Mouse (Mus musculus) liver, adult 2 months (tissue): ENCODE results near the gene Nufip2. TPM values are rescaled to one million over a fixed set of nuclear protein-coding genes. Genes with fewer than 3 reads are reported as not detected.

Experiments used
- DNase-seq: peaks from one replicate; pipeline ENCODE4 v3.0.0-alpha.2; 2011; ENCODE audit warnings: low read depth, low spot score; ENCODE audit errors: extremely low read depth
- H3K27ac ChIP-seq: fragments of 200-500 bp; replicated peaks from 2 replicates; pipeline ENCODE4 v1.5.1; 2012; ENCODE audit warnings: low read depth, mild to moderate bottlenecking, control low read depth, inconsistent platforms, low read length; ENCODE audit not compliant: insufficient read depth
- H3K27me3 ChIP-seq: fragments of 200-500 bp; 2 replicates; pipeline ENCODE4 v1.6.1; 2012; ENCODE audit warnings: mild to moderate bottlenecking, moderate library complexity, low read length, inconsistent platforms; ENCODE audit not compliant: control insufficient read depth, insufficient read depth
- H3K36me3 ChIP-seq: fragments of 200-500 bp; 2 replicates; pipeline ENCODE4 v1.6.1; 2012; ENCODE audit warnings: low read length, inconsistent platforms; ENCODE audit not compliant: control insufficient read depth, insufficient read depth
- H3K4me1 ChIP-seq: fragments of 200-500 bp; 2 replicates; pipeline ENCODE4 v1.6.1; 2011; ENCODE audit warnings: low read length; ENCODE audit not compliant: control insufficient read depth, insufficient read depth
- H3K4me3 ChIP-seq: fragments of 200-500 bp; 2 replicates; pipeline ENCODE4 v1.5.1; 2011; ENCODE audit warnings: low read depth, mild to moderate bottlenecking, control low read depth, low read length, moderate library complexity; ENCODE audit not compliant: insufficient read depth
- H3K79me2 ChIP-seq: fragments of 200-500 bp; 2 replicates; pipeline ENCODE4 v1.6.1; 2012; ENCODE audit warnings: inconsistent platforms, mild to moderate bottlenecking, low read length, moderate library complexity; ENCODE audit not compliant: control insufficient read depth, insufficient read depth
- H3K9ac ChIP-seq: fragments of 200-500 bp; 2 replicates; pipeline ENCODE4 v1.6.1; 2012; ENCODE audit warnings: low read depth, mild to moderate bottlenecking, control low read depth, inconsistent platforms, low read length
- CTCF ChIP-seq: fragments of 200-500 bp; IDR thresholded peaks from 2 replicates; pipeline ENCODE4 v1.5.1; 2011; ENCODE audit warnings: low read depth, low read length, control low read depth
- POLR2A ChIP-seq: fragments of 200-500 bp; IDR thresholded peaks from 2 replicates; pipeline ENCODE4 v1.6.1; 2011; ENCODE audit warnings: low read length, control low read depth; ENCODE audit not compliant: insufficient read depth; ENCODE audit errors: extremely low read depth
- WGBS: fragments of 180-500 bp; shearing (Covaris S2); methylation state at CpG from one replicate; pipeline ENCODE4 v1.1.7; 2018; 5-methylcytosine and 5-hydroxymethylcytosine counted together
- polyA plus RNA-seq: library from polyadenylated mRNA; depleted of rRNA; stranded (reverse); fragments of >200 nt; gene quantifications from 2 replicates; pipeline ENCODE4 v1.2.3, GENCODE M21; 2012
- total RNA-seq: library from RNA; depleted of rRNA; stranded (reverse); fragments of >200 nt; gene quantifications from 2 replicates; pipeline ENCODE4 v1.2.3, GENCODE M21; 2014

The Nufip2 gene
- total and polyA plus RNA-seq, 2 experiments = 8.3 to 21.7 TPM

DNA sequence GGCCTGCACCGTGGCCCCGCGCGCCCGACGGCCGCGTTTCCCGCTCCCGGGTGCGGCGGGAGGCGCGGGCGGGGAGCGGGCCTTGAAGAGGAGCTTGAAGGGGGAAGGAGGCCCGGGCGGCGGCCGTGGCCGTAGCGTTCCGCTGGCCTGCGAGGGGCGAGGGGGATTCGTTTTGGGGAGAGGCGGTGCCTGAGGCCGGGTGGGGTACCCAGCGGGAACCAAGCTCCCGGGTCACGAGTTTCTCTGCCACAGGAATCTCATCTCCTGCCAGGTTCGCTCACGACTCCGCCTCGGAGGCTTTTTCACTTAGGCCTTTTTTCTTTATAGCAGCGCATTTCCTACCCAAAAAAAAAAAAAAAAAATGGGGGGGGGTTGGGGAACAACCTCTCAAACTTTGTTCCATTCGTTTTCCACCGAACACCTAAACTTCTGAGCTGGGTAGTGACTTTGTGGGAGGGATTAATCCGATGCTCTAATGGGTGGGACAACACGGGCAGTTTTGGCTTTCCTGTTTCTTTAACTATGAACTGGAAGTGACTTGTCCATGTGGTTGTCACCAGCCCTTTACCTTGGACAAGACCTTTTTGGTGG lies 1.7 kb downstream of the Nufip2 start:
- DNase-seq = peak; percentile 59
- WGBS = under 1% methylated on average over 39 of the region's 40 CpGs

DNA sequence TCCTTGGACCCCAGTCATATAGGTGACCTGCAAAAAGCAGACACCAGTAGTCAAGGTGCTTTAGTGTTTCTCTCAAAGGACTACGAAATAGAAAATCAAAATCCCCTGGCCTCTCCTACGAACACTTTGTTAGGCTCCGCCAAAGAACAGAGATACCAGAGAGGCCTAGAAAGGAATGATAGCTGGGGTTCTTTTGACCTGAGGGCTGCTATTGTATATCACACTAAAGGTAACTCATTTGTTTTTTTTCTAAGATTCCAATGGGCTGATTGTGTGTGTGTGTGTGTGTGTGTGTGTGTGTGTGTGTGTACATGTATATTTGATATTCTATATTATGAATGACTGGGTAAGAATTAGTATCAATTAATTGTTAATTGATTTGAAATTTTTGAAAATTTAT lies 7.1 kb downstream of the Nufip2 start:
- 92% methylated on average over 3 of the region's 3 CpGs for whole genome bisulfite sequencing
- H3K4me1 ChIP-seq = peaks cover 14% of the 10 kb centered on the region
- no peak for TF ChIP-seq POLR2A
- no peak for TF ChIP-seq CTCF

More for the DNA sequence above, 1.7 kb downstream of the Nufip2 start:
- Histone ChIP-seq H3K27ac (peak overlapping the region; percentile 96), H3K9ac (peak overlapping the region; percentile 100), H3K27me3 (no peaks in the 10 kb centered on the region), H3K36me3 (peaks cover 17% of the 10 kb centered on the region), H3K79me2 (peaks cover 18% of the 10 kb centered on the region), H3K4me3 (peak overlapping the region; percentile 91), H3K4me1 (peaks cover 7% of the 10 kb centered on the region)
- TF ChIP-seq POLR2A (no peak), CTCF (no peak)

DNA sequence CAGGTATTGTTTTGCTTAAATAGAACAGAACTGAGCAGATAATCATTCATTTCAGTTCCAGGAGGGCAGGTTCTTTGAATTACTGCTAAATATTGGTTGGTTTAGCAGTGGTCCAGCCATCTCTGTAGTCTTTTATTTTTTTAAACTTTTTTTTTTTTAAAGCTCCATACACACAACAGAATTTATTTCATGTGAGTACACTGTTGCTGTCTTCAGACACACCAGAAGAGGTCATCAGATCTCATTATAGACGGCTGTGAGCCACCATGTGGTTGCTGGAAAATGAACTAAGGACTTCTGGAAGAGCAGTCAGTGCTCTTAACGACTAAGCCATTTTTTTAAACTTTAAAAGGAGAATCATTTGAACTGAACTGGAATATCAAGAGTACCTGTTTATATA lies 11.3 kb downstream of the Nufip2 start:
- peaks cover 11% of the 10 kb centered on the region; the same call in 1 of the 2 replicates for H3K79me2 ChIP-seq
- WGBS = 9% methylated on average over 2 of the region's 2 CpGs
- H3K9ac ChIP-seq = no peak overlapping the region
- no peak for TF ChIP-seq POLR2A
- TF ChIP-seq CTCF = no peak
- H3K4me1 ChIP-seq = peaks cover 7% of the 10 kb centered on the region; the same call in 1 of the 2 replicates
- DNase-seq = no peak
- H3K27me3 ChIP-seq = no peaks in the 10 kb centered on the region
- H3K4me3 ChIP-seq = no peak overlapping the region
- H3K27ac ChIP-seq = no peak overlapping the region
- H3K36me3 ChIP-seq = peaks cover 38% of the 10 kb centered on the region

More for the DNA sequence above, 7.1 kb downstream of the Nufip2 start:
- DNase-seq = no peak
- no peaks in the 10 kb centered on the region for H3K27me3 ChIP-seq
- H3K9ac ChIP-seq = no peak overlapping the region
- H3K36me3 ChIP-seq = peaks cover 39% of the 10 kb centered on the region
- no peak overlapping the region for H3K27ac ChIP-seq
- H3K4me3 ChIP-seq = no peak overlapping the region
- H3K79me2 ChIP-seq = peaks cover 15% of the 10 kb centered on the region; the same call in 1 of the 2 replicates

DNA sequence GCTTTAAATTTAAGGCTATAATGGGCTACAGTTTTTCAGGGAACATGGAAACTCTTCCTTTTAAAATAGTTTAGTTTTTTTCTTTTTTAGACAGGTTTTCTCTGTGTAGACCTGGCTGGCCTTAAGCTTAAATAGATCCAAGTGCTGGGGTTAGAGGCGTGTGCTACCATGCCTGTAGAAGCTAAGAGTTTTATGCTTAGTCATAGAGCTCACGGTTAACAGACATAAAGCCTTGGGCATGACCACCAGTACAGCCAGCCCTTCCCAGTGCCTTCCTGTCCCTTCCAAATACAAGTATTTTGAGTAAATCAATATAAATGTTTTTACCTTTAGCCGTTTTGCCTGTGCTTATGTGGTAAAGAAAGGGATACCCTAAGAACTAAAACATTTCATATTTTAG lies 20.0 kb downstream of the Nufip2 start:
- no peak overlapping the region for H3K27ac ChIP-seq
- H3K4me1 ChIP-seq = peaks cover 4% of the 10 kb centered on the region
- 78% methylated on average over 3 of the region's 3 CpGs for WGBS
- no peak for DNase-seq
- H3K27me3 ChIP-seq = no peaks in the 10 kb centered on the region
- H3K79me2 ChIP-seq = no peaks in the 10 kb centered on the region; the same call in 1 of the 2 replicates
- H3K9ac ChIP-seq = no peak overlapping the region
- TF ChIP-seq CTCF = no peak
- TF ChIP-seq POLR2A = no peak
- H3K4me3 ChIP-seq = no peak overlapping the region
- H3K36me3 ChIP-seq = peaks cover 33% of the 10 kb centered on the region

DNA sequence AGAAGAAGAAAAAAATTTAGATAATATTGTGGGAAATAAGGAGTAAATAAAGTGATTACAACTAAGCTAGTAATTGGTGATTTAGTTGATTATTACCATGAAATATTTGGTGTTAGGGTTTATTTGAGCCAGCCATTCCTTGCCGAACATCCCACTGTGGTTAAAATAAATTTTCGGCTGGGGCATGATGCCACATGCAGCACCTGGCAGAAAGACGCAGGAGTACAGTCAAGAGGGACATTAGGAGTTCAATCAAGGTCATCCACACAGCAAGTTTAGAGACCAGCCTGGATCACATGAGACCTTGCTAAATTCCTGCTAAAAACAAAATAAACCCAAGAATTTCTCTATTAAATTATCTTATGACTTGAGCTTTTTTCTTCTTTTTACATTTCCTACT lies 23.1 kb downstream of the Nufip2 start:
- no peak overlapping the region for H3K4me3 ChIP-seq
- DNase-seq = peak; percentile 31
- H3K9ac ChIP-seq = no peak overlapping the region
- H3K27ac ChIP-seq = no peak overlapping the region
- no peaks in the 10 kb centered on the region for H3K27me3 ChIP-seq
- peaks cover 44% of the 10 kb centered on the region for H3K36me3 ChIP-seq
- TF ChIP-seq CTCF (no peak), POLR2A (no peak)
- H3K79me2 ChIP-seq = no peaks in the 10 kb centered on the region; the same call in 1 of the 2 replicates
- peaks cover 3% of the 10 kb centered on the region; the same call in 1 of the 2 replicates for H3K4me1 ChIP-seq
- whole genome bisulfite sequencing = 25% methylated on average over 3 of the region's 3 CpGs

DNA sequence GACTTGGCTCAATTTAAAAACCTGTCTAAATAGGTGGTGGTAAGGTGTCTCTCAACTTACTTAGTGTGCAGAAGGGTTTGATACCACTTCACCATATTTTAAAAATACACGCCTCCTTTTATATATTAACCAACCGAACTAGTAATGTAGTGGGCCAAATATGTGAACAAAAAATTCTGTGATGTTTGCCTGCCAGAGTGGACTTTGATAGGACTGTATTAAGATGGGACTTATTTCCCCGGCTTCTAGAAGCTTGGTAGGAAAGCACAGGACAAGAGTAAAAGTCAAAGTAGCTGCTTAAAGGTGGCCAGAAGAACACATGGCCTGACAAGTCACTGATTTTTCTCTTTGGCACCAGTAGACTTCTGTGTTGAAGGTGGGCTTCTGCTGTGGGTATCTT lies 27.8 kb downstream of the Nufip2 start:
- Histone ChIP-seq H3K9ac (no peak overlapping the region), H3K4me1 (peaks cover 3% of the 10 kb centered on the region; the same call in 1 of the 2 replicates), H3K79me2 (no peaks in the 10 kb centered on the region; the same call in 1 of the 2 replicates), H3K27ac (no peak overlapping the region), H3K36me3 (peaks cover 27% of the 10 kb centered on the region), H3K27me3 (no peaks in the 10 kb centered on the region), H3K4me3 (no peak overlapping the region)
- 38% methylated on average over 3 of the region's 3 CpGs for WGBS
- peak; percentile 31 for DNase-seq
- TF ChIP-seq CTCF = no peak
- TF ChIP-seq POLR2A = no peak
